Mouse (Mus musculus) mouse embryonic stem cell (cell line): Measurements from ENCODE around the gene Pgap2.

Source experiments
- in situ Hi-C, 2 experiments: fragments of 300-500 bp; cut with MboI; formaldehyde crosslinking; loops; 1 replicate in 1 of 2; 3 replicates in 1 of 2; pipeline ENCODE4 v1.14.3; 2019 to 2020; ENCODE audit warnings: low sequenced_read_pairs in 2 of 2, low pct_unique_long_range_greater_than_20kb in 1 of 2, mixed read lengths in 1 of 2; ENCODE audit not compliant: unreplicated experiment in 1 of 2

Gene Pgap2

DNA sequence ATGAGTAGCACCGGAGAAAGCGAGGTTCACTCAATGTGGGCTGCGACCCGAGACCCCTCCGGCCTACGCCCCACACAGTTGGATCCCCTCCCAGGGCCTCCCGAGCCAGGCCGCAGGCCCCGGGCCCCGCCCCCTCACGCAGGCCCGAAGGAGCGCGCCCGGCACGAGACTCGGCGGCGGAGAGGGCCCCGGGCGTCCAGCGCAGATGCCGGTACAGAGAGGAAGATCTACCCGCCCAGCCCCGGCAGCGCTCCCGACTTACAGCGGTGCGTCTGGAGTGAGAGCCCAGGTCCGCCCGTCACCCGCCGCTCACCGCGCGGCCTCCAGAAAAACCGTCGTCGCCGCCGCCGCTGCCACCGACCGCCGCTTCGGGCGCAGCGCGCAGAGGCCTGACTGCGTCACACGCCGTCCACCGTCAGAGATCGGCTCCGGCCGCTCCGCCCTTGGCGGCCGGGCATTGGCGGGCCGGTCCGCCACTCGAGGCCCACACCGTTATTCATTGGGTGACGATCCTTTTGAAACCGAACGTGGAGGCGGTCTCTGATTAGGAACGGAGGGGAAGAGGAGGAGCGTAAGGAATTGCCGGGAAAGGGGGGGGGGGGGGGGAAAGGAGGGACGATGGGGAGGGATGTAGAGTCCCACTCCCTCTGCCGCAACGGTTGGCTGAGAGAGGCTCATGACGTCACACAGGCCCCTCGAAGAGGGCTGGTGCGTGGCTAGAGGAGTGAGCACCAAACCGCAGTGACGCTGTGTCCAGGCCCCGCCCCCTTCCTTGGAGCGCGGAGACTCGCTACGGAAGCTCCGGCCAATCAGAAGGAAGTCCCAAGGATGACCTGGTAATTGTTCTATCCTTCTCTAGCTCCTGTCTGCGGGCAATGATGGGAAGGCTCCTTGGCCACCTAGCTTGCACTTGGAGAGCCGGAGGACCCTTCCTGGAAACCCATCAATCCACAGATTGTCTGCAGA, at the start of gene Pgap2, which contains the start of gene Nup98:
TSS of gene Pgap2 (plus strand) at position 453 of the 966 bp plus-strand sequence.
TSS of gene Nup98 (minus strand) at position 421 of the 966 bp plus-strand sequence.
- in situ Hi-C loops: no loop called here

GRCm38 (mm10) chr7:102170300-102170699, 39.7 kb upstream of the Pgap2 start:
- in situ Hi-C loops: no loop called here

GRCm38 (mm10) chr7:102183849-102184248, 26.2 kb upstream of the Pgap2 start:
- in situ Hi-C loops: no loop called here

DNA sequence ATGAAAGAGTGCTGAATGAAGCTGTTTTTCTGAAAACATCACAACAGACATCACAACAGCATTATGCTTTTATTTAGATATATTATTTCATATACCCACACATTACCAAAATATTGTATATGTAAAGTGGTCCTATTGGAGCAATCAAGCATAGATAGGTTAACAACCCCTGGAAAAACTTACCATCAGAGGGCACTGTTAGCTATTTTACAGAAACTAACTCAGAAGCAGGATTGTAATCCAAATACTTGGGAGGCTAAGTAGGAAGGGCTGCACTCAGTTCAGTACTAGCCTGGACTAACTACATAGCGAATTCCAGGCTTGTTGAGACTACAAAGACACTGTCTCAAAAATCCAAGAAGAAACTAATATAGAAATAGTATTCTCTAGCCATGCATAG, 17.7 kb upstream of the Pgap2 start:
- in situ Hi-C loops: no loop called here

DNA sequence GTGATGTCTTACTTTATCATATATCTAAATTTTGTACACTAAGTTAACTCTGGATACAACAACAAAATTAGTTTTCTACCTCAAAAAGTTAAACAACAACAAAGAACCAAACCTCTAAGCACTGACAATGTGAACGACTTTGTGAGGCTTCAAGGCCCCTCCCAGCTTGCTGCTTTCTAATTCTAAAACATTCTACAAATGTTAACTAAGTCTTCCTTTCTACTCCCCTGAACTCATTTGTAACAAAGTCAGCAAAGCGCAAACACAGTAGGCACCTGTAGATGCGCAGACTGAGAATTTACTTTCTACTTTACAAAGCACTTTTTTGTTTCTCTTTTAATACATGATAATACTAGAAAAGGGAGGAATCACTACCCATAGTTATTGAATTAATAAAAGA, 9.4 kb upstream of the Pgap2 start:
- in situ Hi-C loops: no loop called here

GRCm38 (mm10) chr7:102200996-102201785, 8.8 kb upstream of the Pgap2 start:
- in situ Hi-C loops: no loop called here

DNA sequence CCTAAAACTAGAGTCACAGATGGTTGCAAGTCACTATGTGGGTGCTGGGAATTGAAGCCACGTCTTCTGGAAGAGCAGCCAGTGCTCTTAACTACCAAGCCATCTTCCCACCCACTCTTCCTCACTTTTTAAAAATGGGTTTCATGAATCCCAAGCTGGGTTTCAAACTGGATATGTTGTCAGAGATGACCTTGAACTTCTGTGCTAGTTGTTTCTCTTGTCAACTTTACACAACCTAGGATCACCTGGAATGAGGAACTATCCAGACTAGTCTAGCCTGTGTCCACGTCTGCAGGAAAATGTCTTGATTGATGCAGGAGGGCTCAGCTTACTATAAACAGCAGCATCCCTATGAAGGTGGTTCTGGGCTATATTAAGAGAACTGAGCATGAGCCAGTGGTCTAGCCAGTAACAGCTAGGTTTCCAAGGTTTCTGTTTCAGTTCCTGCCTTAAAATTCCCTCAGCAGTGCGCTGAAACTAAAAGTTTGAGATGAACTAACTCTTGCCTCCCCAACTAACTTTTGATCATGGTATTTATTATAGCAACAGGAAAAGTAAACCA, 5.6 kb upstream of the Pgap2 start:
- in situ Hi-C loops: no loop called here

- in situ Hi-C loops: no loop called here
Observed at GRCm38 (mm10) chr7:102205646-102206045, 4.4 kb upstream of the Pgap2 start.

DNA sequence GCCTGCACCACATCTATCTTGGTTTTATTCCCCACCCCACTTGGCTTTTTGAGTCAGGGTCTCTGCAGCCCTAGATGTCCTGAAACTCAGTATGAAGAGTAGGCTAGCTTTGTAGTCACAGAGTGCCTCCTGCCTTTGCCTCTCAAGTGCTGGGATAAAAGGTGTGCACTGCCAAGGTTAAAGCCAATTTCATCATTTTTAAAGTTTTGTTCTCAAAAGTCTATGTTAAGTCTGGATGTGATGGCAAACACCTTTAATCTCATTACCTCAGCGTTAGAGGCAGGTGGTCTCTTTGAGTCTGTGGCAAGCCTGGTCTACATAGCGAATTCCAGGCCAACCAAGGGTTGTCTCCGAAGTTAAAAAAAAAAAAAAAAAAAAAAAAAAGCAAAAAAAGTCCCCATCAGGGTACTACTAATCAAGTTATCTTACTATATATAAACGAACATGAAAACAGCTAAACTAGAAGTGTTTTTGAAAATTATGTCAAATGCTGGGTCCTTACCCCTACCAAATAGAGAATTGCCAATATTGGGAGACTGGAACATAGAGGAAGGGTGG, 1.1 kb upstream of the Pgap2 start:
- in situ Hi-C loops: no loop called here

- in situ Hi-C loops: no loop called here
Observed at GRCm38 (mm10) chr7:102211071-102211470, 1.1 kb downstream of the Pgap2 start.

- in situ Hi-C loops: no loop called here
Observed at GRCm38 (mm10) chr7:102221899-102222298, 11.9 kb downstream of the Pgap2 start.

DNA sequence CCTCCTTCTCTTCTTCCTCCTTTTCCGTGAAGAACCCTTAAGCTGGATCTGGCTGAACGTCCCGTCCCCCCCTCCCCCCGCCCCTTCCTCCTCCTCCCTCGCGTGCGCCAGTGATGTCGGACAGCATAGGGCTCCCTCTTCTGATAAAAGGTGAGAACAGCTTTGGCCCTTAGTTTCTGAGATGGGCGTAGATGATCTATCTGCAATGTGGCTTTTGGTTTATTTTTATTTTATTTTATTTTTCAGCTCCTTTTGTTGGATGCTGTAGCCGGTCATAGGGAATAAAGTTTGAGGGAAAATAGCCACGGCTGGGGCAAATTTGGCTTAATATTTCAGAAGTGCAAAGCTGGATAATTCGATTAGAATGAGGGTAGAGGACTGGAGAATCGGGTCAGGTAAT, 12.3 kb downstream of the Pgap2 start:
- in situ Hi-C loops: no loop called here

DNA sequence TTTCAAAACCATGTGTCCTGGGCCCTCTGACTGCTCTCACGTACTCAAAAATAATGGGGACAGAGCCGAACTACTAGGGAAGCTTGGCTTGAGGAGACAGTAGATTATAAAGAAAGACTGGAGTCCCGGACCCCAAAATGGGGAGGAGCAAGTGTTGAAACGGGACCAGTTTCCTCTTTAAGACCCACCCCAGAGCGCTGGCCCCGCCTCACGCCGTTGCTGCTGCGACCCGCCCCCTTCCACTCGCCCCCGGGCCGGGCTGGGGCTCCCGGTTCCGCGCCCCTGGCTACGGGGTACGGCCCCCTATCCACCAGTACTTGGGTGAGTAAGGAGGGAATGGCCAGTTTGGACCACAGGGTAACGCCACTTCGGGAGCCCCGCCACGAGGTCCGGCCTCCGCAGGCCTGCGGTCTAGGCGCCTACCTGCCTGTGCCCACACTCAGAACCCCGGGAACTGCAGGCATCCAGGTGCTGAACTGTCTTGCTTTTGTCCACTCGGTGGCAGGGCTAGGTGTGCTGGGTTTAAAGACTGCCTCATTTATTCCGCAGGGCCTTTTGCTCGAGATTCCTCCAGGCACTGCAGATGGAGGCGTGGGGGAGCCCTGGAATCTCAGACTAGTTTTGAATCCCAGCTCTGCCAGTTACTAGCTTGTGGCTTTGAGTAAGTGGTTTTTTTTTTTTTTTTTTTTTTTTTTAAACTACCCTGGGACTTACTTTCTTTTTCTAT, 13.0 kb downstream of the Pgap2 start:
- in situ Hi-C loops: no loop called here

DNA sequence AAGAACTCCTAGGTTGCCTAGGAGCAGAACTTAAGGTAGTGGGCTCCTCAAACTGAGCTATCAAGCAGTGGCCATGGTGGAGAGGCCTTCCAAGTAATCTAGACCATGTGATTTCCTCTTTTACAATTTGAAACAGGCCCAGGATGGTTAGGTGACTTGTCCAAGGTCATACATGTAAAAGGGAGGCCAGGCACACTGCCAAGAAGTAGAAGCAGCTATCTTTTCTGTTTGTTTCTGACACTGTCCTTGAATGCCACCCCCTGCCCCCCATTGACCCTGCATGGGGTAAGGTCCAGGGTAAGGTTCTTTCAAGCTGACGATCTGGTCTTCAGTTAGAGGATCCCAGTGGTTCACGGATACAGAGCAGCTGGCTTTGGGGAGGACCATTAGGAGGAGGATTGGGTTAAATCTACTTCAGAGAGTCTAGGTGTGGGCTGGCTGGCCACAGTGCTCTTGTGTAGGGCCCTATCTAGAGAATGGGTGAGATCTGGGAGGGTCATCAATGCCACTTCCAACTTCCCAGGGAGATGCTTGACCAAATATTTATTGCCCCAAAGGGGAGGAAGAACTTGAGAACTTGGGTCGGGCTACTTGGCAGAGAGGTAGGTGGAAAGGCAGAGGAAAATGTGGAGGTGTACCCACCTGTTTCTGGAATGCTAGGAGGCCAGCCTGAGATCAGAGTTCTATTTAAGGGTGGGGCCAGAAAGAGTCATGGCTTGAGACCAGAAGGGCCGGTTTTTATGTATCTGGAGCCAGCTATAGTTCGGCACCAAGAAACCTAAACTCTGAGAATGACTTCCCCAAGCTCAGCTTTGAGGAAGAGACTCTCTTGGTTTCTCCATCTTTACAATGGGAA, 14.1 kb downstream of the Pgap2 start:
- in situ Hi-C loops: no loop called here

DNA sequence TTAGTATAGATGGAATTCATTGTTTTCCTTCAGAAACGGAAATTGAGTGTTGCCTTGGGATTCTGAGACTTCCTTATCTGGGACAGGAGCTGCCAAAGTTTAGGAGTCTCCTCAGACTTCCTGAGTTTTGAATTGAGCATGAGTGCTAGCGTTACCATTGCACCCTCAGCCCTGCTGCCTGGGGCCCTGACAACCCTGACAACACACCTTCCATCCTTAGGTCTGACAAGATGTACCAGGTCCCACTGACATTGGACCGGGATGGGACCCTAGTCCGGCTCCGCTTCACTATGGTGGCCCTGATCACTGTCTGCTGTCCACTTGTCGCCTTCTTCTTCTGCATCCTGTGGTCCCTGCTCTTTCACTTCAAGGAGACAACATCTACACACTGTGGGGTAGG, 16.0 kb downstream of the Pgap2 start:
- in situ Hi-C loops: no loop called here

- in situ Hi-C loops: no loop called here
Observed at GRCm38 (mm10) chr7:102228049-102228670, 18.2 kb downstream of the Pgap2 start.

- in situ Hi-C loops: no loop called here
Observed at GRCm38 (mm10) chr7:102229814-102230213, 19.8 kb downstream of the Pgap2 start.
